Comparison of ENCODE assay signal across 19 mouse cellular contexts in genomic region chr2:74199550-74199949, GRCm38 (mm10).
DNase-seq lines count a peak whose midpoint lies in the region; ATAC-seq and TF ChIP-seq lines count a peak whose summit lies in the region.
"Had no signal": no experiment of that assay in that cellular context is flagged by ENCODE, and none has a peak within 500 bp of the region (broad histone marks: within the 10 kb centered on the region; RNA-seq: fewer than 3 reads in every experiment).

No protein-coding gene starts in this region.

- TF ChIP-seq POLR2A in kidney, adult 2 months (IDR thresholded peaks at IDR 0.05; ENCODE audit: low read depth, low read length) = no peak
- no peak for TF ChIP-seq POLR2A in lung, adult 2 months (IDR thresholded peaks at IDR 0.05; ENCODE audit: borderline replicate concordance, extremely low read depth, low read depth, low read length)

- WGBS in kidney, adult 2 months = 38% methylated on average over 12 of the region's 12 CpGs
- 14% methylated on average over 12 of the region's 12 CpGs for WGBS in kidney, embryonic 14.5 days
- WGBS in lung, postnatal 0 days = 10% methylated on average over 12 of the region's 12 CpGs
- 18% methylated on average over 12 of the region's 12 CpGs for WGBS in lung, adult 2 months
- WGBS in intestine, embryonic 16.5 days = 19% methylated on average over 12 of the region's 12 CpGs
- WGBS in liver, postnatal 0 days (ENCODE audit: insufficient replicate concordance) = 41% methylated on average over 12 of the region's 12 CpGs

- TF ChIP-seq CTCF in gastrocnemius, adult 2 months (IDR thresholded peaks at IDR 0.05) = no peak
- no peak for TF ChIP-seq CTCF in kidney, adult 2 months (conservative IDR thresholded peaks at IDR 0.05; ENCODE audit: insufficient read depth, insufficient read length, low read depth, low read length)
- no peak for TF ChIP-seq CTCF in lung, postnatal 0 days (IDR thresholded peaks at IDR 0.05)
- no peak for TF ChIP-seq CTCF in lung, adult 2 months (IDR thresholded peaks at IDR 0.05; ENCODE audit: insufficient read depth, low read length)
- no peak for TF ChIP-seq CTCF in liver, postnatal 0 days (IDR thresholded peaks at IDR 0.05; ENCODE audit: low read depth)

- no peak overlapping the region for H3K4me3 ChIP-seq in gastrocnemius, adult 2 months
- no peak overlapping the region for H3K4me3 ChIP-seq in kidney, adult 2 months (ENCODE audit: insufficient read depth, low read depth, low read length)
- H3K4me3 ChIP-seq in kidney, embryonic 14.5 days (ENCODE audit: low read length) = no peak overlapping the region
- H3K4me3 ChIP-seq in lung, postnatal 0 days (ENCODE audit: low read depth, low read length) = no peak overlapping the region
- no peak overlapping the region for H3K4me3 ChIP-seq in lung, adult 2 months (replicated peaks; ENCODE audit: extremely low read depth, low read depth, low read length)
- H3K4me3 ChIP-seq in intestine, embryonic 16.5 days (ENCODE audit: low read length) = no peak overlapping the region; the same call in 1 of the 2 replicates
- no peak overlapping the region for H3K4me3 ChIP-seq in liver, postnatal 0 days (ENCODE audit: low read depth, low read length)
- H3K4me3 ChIP-seq: hindbrain, embryonic 15.5 days; layer of hippocampus, adult 2 months; limb, embryonic 12.5 days; neural tube, embryonic 13.5 days had no signal

- intact Hi-C loops in gastrocnemius, adult 2 months (cut with DNase I) = no loop called here
- intact Hi-C loops in gastrocnemius, postnatal 36 days (cut with DNase I) = no loop called here

- DNase-seq in gastrocnemius, adult 2 months = no peak
- DNase-seq in gastrocnemius, postnatal 36 days = no peak
- DNase-seq in kidney, adult 2 months = peak; percentile 1
- DNase-seq in lung, postnatal 0 days (ENCODE audit: low spot score) = no peak
- DNase-seq in lung, adult 2 months = no peak
- no peak for DNase-seq in liver, postnatal 0 days
- DNase-seq: adrenal gland, postnatal 36 days; cerebellum, adult 9-10 months; spleen, adult 18-20 months; thymus, postnatal 36 days had no signal

- H3K27me3 ChIP-seq in kidney, adult 2 months (replicated peaks; ENCODE audit: control insufficient read depth, insufficient read depth, low read length) = no peaks in the 10 kb centered on the region
- no peaks in the 10 kb centered on the region for H3K27me3 ChIP-seq in kidney, embryonic 14.5 days (ENCODE audit: control insufficient read depth, insufficient read depth, low read length)
- no peaks in the 10 kb centered on the region for H3K27me3 ChIP-seq in lung, postnatal 0 days (replicated peaks; ENCODE audit: insufficient read depth, low read length)
- no peaks in the 10 kb centered on the region for H3K27me3 ChIP-seq in intestine, embryonic 16.5 days (replicated peaks; ENCODE audit: control insufficient read depth, insufficient read depth, low read length)
- H3K27me3 ChIP-seq in liver, postnatal 0 days (ENCODE audit: insufficient read depth, low read length) = no peaks in the 10 kb centered on the region
- H3K27me3 ChIP-seq: hindbrain, embryonic 15.5 days; limb, embryonic 12.5 days; neural tube, embryonic 13.5 days; Patski had no signal

- no peak for TF ChIP-seq EP300 in lung, postnatal 0 days (IDR thresholded peaks at IDR 0.05)
- TF ChIP-seq EP300 in liver, postnatal 0 days (IDR thresholded peaks at IDR 0.05; ENCODE audit: low read depth) = no peak

- no peaks in the 10 kb centered on the region for H3K36me3 ChIP-seq in kidney, adult 2 months (ENCODE audit: control insufficient read depth, insufficient read depth, low read length)
- H3K36me3 ChIP-seq in kidney, embryonic 14.5 days (ENCODE audit: control insufficient read depth, insufficient read depth, low read length) = no peaks in the 10 kb centered on the region
- no peaks in the 10 kb centered on the region for H3K36me3 ChIP-seq in lung, postnatal 0 days (ENCODE audit: insufficient read depth, low read length)
- no peaks in the 10 kb centered on the region for H3K36me3 ChIP-seq in intestine, embryonic 16.5 days (ENCODE audit: control insufficient read depth, insufficient read depth, low read length)
- H3K36me3 ChIP-seq in liver, postnatal 0 days (replicated peaks; ENCODE audit: insufficient read depth, low read length) = no peaks in the 10 kb centered on the region
- H3K36me3 ChIP-seq: hindbrain, embryonic 15.5 days; limb, embryonic 12.5 days; neural tube, embryonic 13.5 days had no signal

- no peaks in the 10 kb centered on the region for H3K4me1 ChIP-seq in kidney, adult 2 months (ENCODE audit: control insufficient read depth, insufficient read depth, low read length)
- 0 out of 2 replicates have a peak, but pooled peaks cover 3% of the 10 kb centered on the region for H3K4me1 ChIP-seq in kidney, embryonic 14.5 days (ENCODE audit: control insufficient read depth, insufficient read depth, low read length)
- 0 out of 2 replicates have a peak, but pooled peaks cover 4% of the 10 kb centered on the region for H3K4me1 ChIP-seq in lung, postnatal 0 days (ENCODE audit: insufficient read depth, low read depth, low read length)
- H3K4me1 ChIP-seq in lung, adult 2 months (ENCODE audit: control insufficient read depth, insufficient read depth, low read length) = no peaks in the 10 kb centered on the region
- H3K4me1 ChIP-seq in intestine, embryonic 16.5 days (ENCODE audit: control insufficient read depth, insufficient read depth, low read length) = peaks cover 5% of the 10 kb centered on the region; the same call in 1 of the 2 replicates
- H3K4me1 ChIP-seq in liver, postnatal 0 days (ENCODE audit: insufficient read depth) = no peaks in the 10 kb centered on the region

- no peak overlapping the region for H3K4me2 ChIP-seq in kidney, embryonic 14.5 days (replicated peaks; ENCODE audit: low read depth, low read length)
- 0 out of 2 replicates have a peak overlapping the region, but pooled peaks have one; percentile 5 for H3K4me2 ChIP-seq in lung, postnatal 0 days (replicated peaks; ENCODE audit: low read depth, low read length)
- H3K4me2 ChIP-seq in intestine, embryonic 16.5 days (ENCODE audit: low read depth, low read length) = peak overlapping the region; percentile 17; the same call in 1 of the 2 replicates
- no peak overlapping the region for H3K4me2 ChIP-seq in liver, postnatal 0 days (ENCODE audit: low read depth, low read length)
- H3K4me2 ChIP-seq: hindbrain, embryonic 15.5 days; limb, embryonic 12.5 days; neural tube, embryonic 13.5 days had no signal

- 0 out of 2 replicates have a peak, but pooled peaks cover 2% of the 10 kb centered on the region for H3K9me3 ChIP-seq in kidney, embryonic 14.5 days (ENCODE audit: control insufficient read depth, low read length)
- no peaks in the 10 kb centered on the region for H3K9me3 ChIP-seq in lung, postnatal 0 days (ENCODE audit: low read length)
- no peaks in the 10 kb centered on the region for H3K9me3 ChIP-seq in intestine, embryonic 16.5 days (ENCODE audit: control insufficient read depth, low read length)
- H3K9me3 ChIP-seq in liver, postnatal 0 days (ENCODE audit: low read length) = no peaks in the 10 kb centered on the region
- H3K9me3 ChIP-seq: hindbrain, embryonic 15.5 days; limb, embryonic 12.5 days; neural tube, embryonic 13.5 days had no signal

- no peak overlapping the region for H3K9ac ChIP-seq in kidney, embryonic 14.5 days (ENCODE audit: low read depth, low read length)
- H3K9ac ChIP-seq in lung, postnatal 0 days (replicated peaks; ENCODE audit: low read depth) = no peak overlapping the region
- H3K9ac ChIP-seq in intestine, embryonic 16.5 days (ENCODE audit: low read depth, low read length) = no peak overlapping the region
- no peak overlapping the region for H3K9ac ChIP-seq in liver, postnatal 0 days (replicated peaks)
- H3K9ac ChIP-seq: hindbrain, embryonic 15.5 days; limb, embryonic 12.5 days; liver, embryonic 14.5 days; neural tube, embryonic 13.5 days had no signal

- no peak for ATAC-seq in kidney, embryonic 14.5 days (ENCODE audit: low FRiP score, low TSS enrichment)
- ATAC-seq in lung, postnatal 0 days = no peak
- no peak for ATAC-seq in intestine, embryonic 16.5 days
- ATAC-seq in liver, postnatal 0 days = no peak
- ATAC-seq: forebrain, embryonic 16.5 days; Patski had no signal

- 0 out of 2 replicates have a peak overlapping the region, but pooled peaks have one; percentile 16 for H3K27ac ChIP-seq in gastrocnemius, adult 2 months
- no peak overlapping the region for H3K27ac ChIP-seq in kidney, adult 2 months (ENCODE audit: insufficient read depth, low read depth, low read length)
- H3K27ac ChIP-seq in kidney, embryonic 14.5 days (ENCODE audit: low read depth, low read length) = no peak overlapping the region
- no peak overlapping the region for H3K27ac ChIP-seq in lung, postnatal 0 days (ENCODE audit: low read length)
- no peak overlapping the region for H3K27ac ChIP-seq in intestine, embryonic 16.5 days (ENCODE audit: low read length)
- no peak overlapping the region for H3K27ac ChIP-seq in liver, postnatal 0 days (ENCODE audit: low read depth)
- H3K27ac ChIP-seq: hindbrain, embryonic 15.5 days; layer of hippocampus, adult 2 months; limb, embryonic 12.5 days; liver, embryonic 14.5 days; neural tube, embryonic 13.5 days had no signal

Comparison
In these comparisons a context has a peak if more than half of its experiments do, and no peak if none do; other contexts are left out.
1. H3K4me2 ChIP-seq: peak in lung, postnatal 0 days (single experiment) and intestine, embryonic 16.5 days (single experiment); none in kidney, embryonic 14.5 days (single experiment) and liver, postnatal 0 days (single experiment).